Mouse (Mus musculus) MEL (cell line): Measurements from ENCODE around the gene A030005K14Rik. TPM values are rescaled to one million over a fixed set of nuclear protein-coding genes. Genes with fewer than 3 reads are reported as not detected.

Experiments
- DNase-seq: peaks from one replicate; pipeline ENCODE4 v3.0.0; 2011; ENCODE audit warnings: low read depth, low spot score
- H3K27ac ChIP-seq: 2 replicates; pipeline ENCODE4 v1.5.1; 2012; ENCODE audit warnings: low read depth, mild to moderate bottlenecking, control low read depth, low read length, moderate library complexity; ENCODE audit not compliant: control insufficient read depth
- H3K27me3 ChIP-seq, 2 experiments: fragments of 150-350 bp in 1 of 2; sonication (generic) in 1 of 2; 2 replicates each; pipeline ENCODE4 v1.6.1; 2012; ENCODE audit warnings: low read length in 2 of 2, mild to moderate bottlenecking in 2 of 2, improper control_type of control experiment in 1 of 2, moderate library complexity in 1 of 2; ENCODE audit not compliant: insufficient read depth in 2 of 2, control insufficient read depth in 1 of 2
- H3K36me3 ChIP-seq, 2 experiments: 2 replicates each; pipeline ENCODE4 v1.6.1; 2012 to 2014; ENCODE audit warnings: low read length in 2 of 2, improper control_type of control experiment in 1 of 2, inconsistent platforms in 1 of 2, mild to moderate bottlenecking in 1 of 2; ENCODE audit not compliant: insufficient read depth in 2 of 2, control insufficient read depth in 1 of 2
- H3K4me1 ChIP-seq, 2 experiments: fragments of 150-350 bp in 1 of 2; sonication (generic) in 1 of 2; 2 replicates each; pipeline ENCODE4 v1.6.1; 2012; ENCODE audit warnings: low read length in 2 of 2, improper control_type of control experiment in 1 of 2, mild to moderate bottlenecking in 1 of 2; ENCODE audit not compliant: insufficient read depth in 2 of 2, control insufficient read depth in 1 of 2
- H3K4me3 ChIP-seq, 2 experiments: fragments of 150-350 bp in 1 of 2; sonication (generic) in 1 of 2; 2 replicates each; pipeline ENCODE4 v1.5.1; 2012; ENCODE audit warnings: low read depth in 2 of 2, low read length in 2 of 2, mild to moderate bottlenecking in 2 of 2, moderate library complexity in 2 of 2, control low read depth in 1 of 2, improper control_type of control experiment in 1 of 2; ENCODE audit not compliant: control insufficient read depth in 1 of 2, insufficient read depth in 1 of 2
- H3K79me2 ChIP-seq: 2 replicates; pipeline ENCODE4 v1.6.1; 2012; ENCODE audit warnings: mild to moderate bottlenecking, low read length, moderate library complexity; ENCODE audit not compliant: control insufficient read depth, poor library complexity, insufficient read depth
- H3K9ac ChIP-seq: 2 replicates; pipeline ENCODE4 v1.6.1; 2012; ENCODE audit warnings: low read depth, mild to moderate bottlenecking, control low read depth, low read length, moderate library complexity; ENCODE audit not compliant: control insufficient read depth, poor library complexity, severe bottlenecking
- H3K9me3 ChIP-seq: fragments of 150-350 bp; sonication (generic); replicated peaks from 2 replicates; pipeline ENCODE4 v1.6.1; 2012; ENCODE audit warnings: mild to moderate bottlenecking, low read length, improper control_type of control experiment, moderate library complexity; ENCODE audit not compliant: insufficient read depth
- CHD1 ChIP-seq: IDR thresholded peaks from 2 replicates; pipeline ENCODE4 v1.6.1; 2012; ENCODE audit warnings: low read depth, mild to moderate bottlenecking, inconsistent platforms, low read length, improper control_type of control experiment
- CTCF ChIP-seq, 3 experiments: IDR thresholded peaks in 2 of 3; conservative IDR thresholded peaks in 1 of 3; 2 replicates each; pipeline ENCODE4 v1.5.1; 2011 to 2012; ENCODE audit warnings: low read length in 3 of 3, low read depth in 2 of 3, mild to moderate bottlenecking in 2 of 3, improper control_type of control experiment in 1 of 3, inconsistent platforms in 1 of 3, mixed read lengths in 1 of 3, moderate library complexity in 1 of 3; ENCODE audit not compliant: control insufficient read depth in 1 of 3, insufficient read depth in 1 of 3, poor library complexity in 1 of 3, severe bottlenecking in 1 of 3
- E2F4 ChIP-seq: IDR thresholded peaks from 2 replicates; pipeline ENCODE4 v1.6.1; 2011; ENCODE audit warnings: low read depth, low read length, improper control_type of control experiment, borderline replicate concordance
- ELF1 ChIP-seq: IDR thresholded peaks from 2 replicates; pipeline ENCODE4 v1.6.1; 2014; ENCODE audit warnings: low read depth, mild to moderate bottlenecking, inconsistent platforms, low read length, improper control_type of control experiment, moderate library complexity
- HCFC1 ChIP-seq: IDR thresholded peaks from 2 replicates; pipeline ENCODE4 v1.6.1; 2012; ENCODE audit warnings: low read depth, mild to moderate bottlenecking, inconsistent platforms, low read length, improper control_type of control experiment, moderate library complexity
- MAFK ChIP-seq: IDR thresholded peaks from 2 replicates; pipeline ENCODE4 v1.6.1; 2011; ENCODE audit warnings: low read depth, mild to moderate bottlenecking, low read length, improper control_type of control experiment, borderline replicate concordance
- MAX ChIP-seq: IDR thresholded peaks from 2 replicates; pipeline ENCODE4 v1.6.1; 2011; ENCODE audit warnings: low read length, improper control_type of control experiment
- MAZ ChIP-seq: IDR thresholded peaks from 2 replicates; pipeline ENCODE4 v1.6.1; 2012; ENCODE audit warnings: low read depth, mild to moderate bottlenecking, inconsistent platforms, low read length, improper control_type of control experiment
- MYB ChIP-seq: IDR thresholded peaks from 2 replicates; pipeline ENCODE4 v1.6.1; 2011; ENCODE audit warnings: mild to moderate bottlenecking, low read depth, low read length, improper control_type of control experiment
- POLR2A ChIP-seq, 2 experiments: IDR thresholded peaks; 2 replicates each; pipeline ENCODE4 v1.6.1; 2011 to 2012; ENCODE audit warnings: low read length in 2 of 2, mild to moderate bottlenecking in 2 of 2, control low read depth in 1 of 2, improper control_type of control experiment in 1 of 2, low read depth in 1 of 2, moderate library complexity in 1 of 2; ENCODE audit not compliant: control insufficient read depth in 1 of 2, insufficient read depth in 1 of 2, poor library complexity in 1 of 2
- RAD21 ChIP-seq: IDR thresholded peaks from 2 replicates; pipeline ENCODE4 v1.6.1; 2011; ENCODE audit warnings: mild to moderate bottlenecking, low read depth, low read length, improper control_type of control experiment
- SMC3 ChIP-seq: IDR thresholded peaks from 2 replicates; pipeline ENCODE4 v1.6.1; 2011; ENCODE audit warnings: low read depth, low read length, improper control_type of control experiment
- USF1 ChIP-seq: IDR thresholded peaks from 2 replicates; pipeline ENCODE4 v1.6.1; 2014; ENCODE audit warnings: low read depth, mild to moderate bottlenecking, inconsistent platforms, low read length, improper control_type of control experiment, moderate library complexity
- USF2 ChIP-seq, 2 experiments: IDR thresholded peaks; 2 replicates each; pipeline ENCODE4 v1.6.1; 2011 to 2012; ENCODE audit warnings: improper control_type of control experiment in 2 of 2, low read length in 2 of 2, borderline replicate concordance in 1 of 2, inconsistent platforms in 1 of 2, low read depth in 1 of 2, mild to moderate bottlenecking in 1 of 2; ENCODE audit not compliant: insufficient read depth in 1 of 2
- ZC3H11A ChIP-seq: IDR thresholded peaks from 2 replicates; pipeline ENCODE4 v1.6.1; 2012; ENCODE audit warnings: low read depth, mild to moderate bottlenecking, inconsistent platforms, low read length, improper control_type of control experiment
- ZKSCAN1 ChIP-seq: IDR thresholded peaks from 2 replicates; pipeline ENCODE4 v1.6.1; 2012; ENCODE audit warnings: low read depth, mild to moderate bottlenecking, inconsistent platforms, low read length, improper control_type of control experiment, moderate library complexity
- polyA plus RNA-seq, 2 experiments: library from polyadenylated mRNA; stranded (reverse) in 1 of 2; unstranded in 1 of 2; fragments of >175 nt in 1 of 2; fragments of >200 nt in 1 of 2; gene quantifications; 2 replicates each; pipeline versions ENCODE4 v1.2.1 to v1.2.4; 2012; ENCODE audit warnings: low replicate concordance in 2 of 2, low read depth in 1 of 2; ENCODE audit not compliant: insufficient read length in 2 of 2, insufficient read depth in 1 of 2, missing spikeins in 1 of 2
- total RNA-seq: library from RNA; depleted of rRNA; stranded (reverse); fragments of 300-350 nt; gene quantifications from 2 replicates; pipeline ENCODE4 v1.2.3, GENCODE M21; 2012

A030005K14Rik gene
- total and polyA plus RNA-seq, 3 experiments, result not detected

DNA sequence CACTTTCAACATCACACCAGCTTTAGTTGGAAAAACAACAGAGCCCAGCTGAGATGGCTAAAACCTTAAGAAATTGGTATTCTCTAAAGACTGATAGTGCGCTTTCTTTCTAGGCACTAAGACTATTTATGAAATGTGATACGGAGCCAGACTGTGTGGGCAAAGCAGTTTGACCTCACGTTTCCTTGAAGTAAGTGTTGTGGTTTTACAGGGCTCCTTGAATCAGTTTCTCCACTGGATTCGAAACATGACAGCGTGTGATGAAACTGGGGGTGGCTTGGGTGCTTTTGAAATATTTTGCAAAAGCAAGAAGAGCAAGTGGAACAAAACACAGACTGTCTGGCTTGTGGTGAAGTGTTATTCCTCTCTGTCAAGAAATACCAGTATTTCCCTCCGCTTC, 17.8 kb upstream of the A030005K14Rik start:
- no peak for TF ChIP-seq MAZ
- TF ChIP-seq USF1, result no peak
- TF ChIP-seq RAD21, result no peak
- TF ChIP-seq MAFK, result no peak
- TF ChIP-seq E2F4, result no peak
- TF ChIP-seq SMC3, result no peak
- no peak for TF ChIP-seq USF2 (IDR thresholded peaks at IDR 0.05; ENCODE audit: borderline replicate concordance in 1 of 2, insufficient read depth in 1 of 2, low read depth in 1 of 2, low read length in 2 of 2)
- TF ChIP-seq CTCF (IDR thresholded peaks at IDR 0.05 in 2 of 3, conservative IDR thresholded peaks at IDR 0.05 in 1 of 3; ENCODE audit: control insufficient read depth in 1 of 3, insufficient read depth in 1 of 3, low read depth in 2 of 3, low read length in 3 of 3, poor library complexity in 1 of 3, severe bottlenecking in 1 of 3), result no peak
- TF ChIP-seq MYB, result no peak
- TF ChIP-seq ELF1, result no peak
- TF ChIP-seq HCFC1, result no peak
- no peak for TF ChIP-seq ZKSCAN1
- TF ChIP-seq MAX, result no peak
- no peak for TF ChIP-seq CHD1
- no peak for TF ChIP-seq POLR2A (IDR thresholded peaks at IDR 0.05; ENCODE audit: control insufficient read depth in 1 of 2, insufficient read depth in 1 of 2, low read depth in 1 of 2, low read length in 2 of 2, poor library complexity in 1 of 2)
- no peaks in the 10 kb centered on the region; a peak in 1 of 4 replicates for H3K27me3 ChIP-seq
- H3K4me1 ChIP-seq, result no peaks in the 10 kb centered on the region
- no peak overlapping the region for H3K27ac ChIP-seq
- H3K9me3 ChIP-seq, result no peaks in the 10 kb centered on the region
- H3K9ac ChIP-seq, result no peak overlapping the region
- H3K79me2 ChIP-seq, result no peaks in the 10 kb centered on the region
- H3K4me3 ChIP-seq, result no peak overlapping the region
- DNase-seq, result no peak
- no peaks in the 10 kb centered on the region for H3K36me3 ChIP-seq

GRCm38 (mm10) chr1:83076190-83076917, 17.2 kb upstream of the A030005K14Rik start:
- no peak overlapping the region for H3K9ac ChIP-seq
- DNase-seq, result peak; percentile 49

More at GRCm38 (mm10) chr1:83076190-83076917, 17.2 kb upstream of the A030005K14Rik start:
- Histone ChIP-seq H3K27ac (no peak overlapping the region), H3K4me1 (no peaks in the 10 kb centered on the region), H3K4me3 (no peak overlapping the region), H3K9me3 (no peaks in the 10 kb centered on the region), H3K27me3 (no peaks in the 10 kb centered on the region; a peak in 1 of 4 replicates), H3K79me2 (no peaks in the 10 kb centered on the region), H3K36me3 (no peaks in the 10 kb centered on the region)
- peak; percentile 78 for TF ChIP-seq SMC3
- peak; percentile 53 to 87 (median 79) for TF ChIP-seq CTCF (IDR thresholded peaks at IDR 0.05 in 2 of 3, conservative IDR thresholded peaks at IDR 0.05 in 1 of 3; ENCODE audit: control insufficient read depth in 1 of 3, insufficient read depth in 1 of 3, low read depth in 2 of 3, low read length in 3 of 3, poor library complexity in 1 of 3, severe bottlenecking in 1 of 3)
- peak; percentile 78 for TF ChIP-seq RAD21
- no peak for TF ChIP-seq MYB
- TF ChIP-seq ZC3H11A, result peak; percentile 61
- TF ChIP-seq MAFK, result no peak
